Mouse (Mus musculus): ENCODE results near the gene Dmbt1. TPM values are rescaled to one million over a fixed set of nuclear protein-coding genes. Genes with fewer than 3 reads are reported as not detected.
A peak's percentile ranks its signal among the peaks of the same experiment; 100 is the strongest.

Gene Dmbt1
- polyA plus RNA-seq, 1 experiment: not detected

DNA sequence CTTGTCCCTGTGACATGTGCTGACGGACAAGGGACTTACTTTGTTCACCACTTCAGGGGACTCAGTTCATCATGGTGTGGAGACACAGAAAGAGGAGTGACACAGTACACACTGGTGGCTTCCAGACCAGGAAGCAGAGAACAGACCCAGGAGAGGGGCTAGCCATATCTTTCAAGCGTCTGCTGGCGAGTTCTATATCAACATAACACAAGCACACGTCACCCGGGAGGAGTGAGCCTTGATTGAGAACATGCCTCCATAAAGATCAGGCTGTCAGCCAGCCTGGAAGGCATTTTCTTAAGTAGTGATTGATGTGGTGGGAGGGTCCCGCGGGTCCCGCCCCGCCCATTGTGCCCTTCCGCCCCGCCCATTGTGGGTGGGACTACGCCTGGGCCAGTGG lies 98.2 kb downstream of the Dmbt1 start:
- Histone ChIP-seq H3ac (ENCODE audit: control insufficient read depth, insufficient read length, low read depth) (no peak overlapping the region), H3K79me2 (ENCODE audit: control insufficient read depth, insufficient read depth) (no peaks in the 10 kb centered on the region), H3K4me3 (ENCODE audit: insufficient read depth, poor library complexity, severe bottlenecking) (no peak overlapping the region), H3K36me3 (ENCODE audit: control insufficient read depth, insufficient read depth) (no peaks in the 10 kb centered on the region), H3K79me3 (ENCODE audit: low read depth) (no peaks in the 10 kb centered on the region), H3K27me3 (ENCODE audit: control insufficient read depth, insufficient read depth, insufficient read length) (no peaks in the 10 kb centered on the region)
- TF ChIP-seq FOSL1 (IDR thresholded peaks at IDR 0.05; ENCODE audit: insufficient read depth, low read length, poor library complexity, severe bottlenecking) (no peak), CTCF (IDR thresholded peaks at IDR 0.05; ENCODE audit: control insufficient read depth, insufficient read depth, insufficient read length) (no peak), USF1 (IDR thresholded peaks at IDR 0.05; ENCODE audit: low read depth) (no peak), MYOD1 (IDR thresholded peaks at IDR 0.05; ENCODE audit: control insufficient read depth, insufficient read length, low read depth) (no peak)

DNA sequence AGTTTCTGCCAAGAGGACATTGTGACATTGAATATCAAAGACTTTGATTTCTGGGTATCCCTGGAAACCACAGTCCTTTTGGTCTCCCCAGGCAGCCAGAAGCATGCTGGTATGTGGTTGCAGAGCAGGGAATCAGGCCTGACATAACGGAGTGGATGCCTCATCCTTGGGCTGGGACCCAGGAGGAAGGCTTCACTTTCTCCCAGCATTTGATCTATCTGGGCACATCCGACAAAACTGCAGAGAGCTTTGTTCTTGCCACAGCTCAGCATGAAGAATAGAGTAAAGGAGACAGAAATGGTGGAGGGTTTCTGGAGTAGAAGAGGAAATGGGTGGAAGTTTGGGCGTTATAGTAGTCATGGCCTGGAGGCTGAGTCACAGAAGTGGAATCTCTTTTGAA lies 101.3 kb downstream of the Dmbt1 start:
- TF ChIP-seq CTCF (IDR thresholded peaks at IDR 0.05; ENCODE audit: control insufficient read depth, insufficient read depth, insufficient read length) (no peak), USF1 (IDR thresholded peaks at IDR 0.05; ENCODE audit: low read depth) (no peak), FOSL1 (IDR thresholded peaks at IDR 0.05; ENCODE audit: insufficient read depth, low read length, poor library complexity, severe bottlenecking) (no peak), MAX (IDR thresholded peaks at IDR 0.05) (no peak), MYOD1 (IDR thresholded peaks at IDR 0.05; ENCODE audit: control insufficient read depth, insufficient read length, low read depth) (no peak), MYOG (IDR thresholded peaks at IDR 0.05; ENCODE audit: control insufficient read depth, extremely low read depth, insufficient read length) (no peak), CEBPB (IDR thresholded peaks at IDR 0.05; ENCODE audit: low read depth) (no peak)

DNA sequence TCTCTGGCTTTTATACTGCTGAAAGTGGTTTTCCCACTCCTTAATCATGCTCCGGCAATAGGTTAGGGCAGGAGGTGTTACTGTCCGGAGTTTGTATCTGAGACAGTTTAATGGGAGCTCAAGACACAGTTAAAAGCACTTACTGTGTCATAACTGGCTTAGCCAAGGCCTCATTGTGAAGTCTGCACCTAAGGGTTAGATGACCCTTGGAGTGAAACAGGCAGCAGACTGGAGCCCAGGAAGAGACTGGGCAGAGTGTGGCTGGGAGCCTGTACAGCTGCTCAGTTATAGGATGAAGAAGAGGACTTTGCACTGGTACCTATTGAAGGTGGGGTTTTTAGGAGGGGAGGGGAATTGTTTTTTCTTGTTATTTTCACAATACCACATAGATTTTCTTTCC lies 114.4 kb downstream of the Dmbt1 start, which contains the start of gene 4933402N03Rik:
Gene 4933402N03Rik, minus strand, starts transcription at position 101 of the 400 bp plus-strand sequence.
- Histone ChIP-seq H3ac (ENCODE audit: control insufficient read depth, insufficient read length, low read depth) (no peak within 1 kb of the TSS), H3K79me2 (ENCODE audit: control insufficient read depth, insufficient read depth) (no peaks in the 10 kb centered on the region), H3K36me3 (ENCODE audit: control insufficient read depth, insufficient read depth) (no peaks in the 10 kb centered on the region), H3K79me3 (ENCODE audit: low read depth) (no peaks in the 10 kb centered on the region), H3K27me3 (ENCODE audit: control insufficient read depth, insufficient read depth, insufficient read length) (no peaks in the 10 kb centered on the region), H3K4me3 (ENCODE audit: insufficient read depth, poor library complexity, severe bottlenecking) (no peak within 1 kb of the TSS)
- TF ChIP-seq MAX (IDR thresholded peaks at IDR 0.05): no peak
- TF ChIP-seq CEBPB (IDR thresholded peaks at IDR 0.05; ENCODE audit: low read depth): no peak
- TF ChIP-seq MYOD1 (IDR thresholded peaks at IDR 0.05; ENCODE audit: control insufficient read depth, insufficient read length, low read depth): no peak
- no peak for TF ChIP-seq CTCF (IDR thresholded peaks at IDR 0.05; ENCODE audit: control insufficient read depth, insufficient read depth, insufficient read length)
- no peak for TF ChIP-seq FOSL1 (IDR thresholded peaks at IDR 0.05; ENCODE audit: insufficient read depth, low read length, poor library complexity, severe bottlenecking)

More for the DNA sequence above, 101.3 kb downstream of the Dmbt1 start:
- Histone ChIP-seq H3K36me3 (ENCODE audit: control insufficient read depth, insufficient read depth) (no peaks in the 10 kb centered on the region), H3K79me3 (ENCODE audit: low read depth) (no peaks in the 10 kb centered on the region), H3ac (ENCODE audit: control insufficient read depth, insufficient read length, low read depth) (no peak overlapping the region), H3K79me2 (ENCODE audit: control insufficient read depth, insufficient read depth) (no peaks in the 10 kb centered on the region), H3K27me3 (ENCODE audit: control insufficient read depth, insufficient read depth, insufficient read length) (no peaks in the 10 kb centered on the region), H3K4me3 (ENCODE audit: insufficient read depth, poor library complexity, severe bottlenecking) (no peak overlapping the region)

DNA sequence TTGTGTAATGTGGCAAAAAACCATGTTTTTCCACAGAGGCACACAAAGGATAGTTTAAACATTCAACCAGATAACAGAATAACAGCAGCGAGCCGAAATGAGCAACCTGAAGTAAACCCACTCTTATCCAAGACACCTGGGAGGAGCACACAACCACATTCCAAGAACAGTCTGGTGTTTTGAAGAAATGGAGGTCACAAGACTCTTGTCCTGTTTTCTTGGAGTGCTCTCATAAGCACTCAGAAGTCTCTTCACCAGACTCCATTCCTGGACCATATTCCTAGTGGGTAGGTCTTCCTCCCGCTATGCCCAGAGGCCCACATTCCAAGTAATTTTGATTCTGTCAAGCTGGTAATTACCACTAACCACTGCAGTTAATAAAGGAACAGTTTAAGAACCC lies 118.3 kb downstream of the Dmbt1 start:
- Histone ChIP-seq H3K36me3 (ENCODE audit: control insufficient read depth, insufficient read depth) (no peaks in the 10 kb centered on the region), H3K27me3 (ENCODE audit: control insufficient read depth, insufficient read depth, insufficient read length) (no peaks in the 10 kb centered on the region), H3K79me2 (ENCODE audit: control insufficient read depth, insufficient read depth) (no peaks in the 10 kb centered on the region), H3ac (ENCODE audit: control insufficient read depth, insufficient read length, low read depth) (no peak overlapping the region), H3K4me3 (ENCODE audit: insufficient read depth, poor library complexity, severe bottlenecking) (no peak overlapping the region), H3K79me3 (ENCODE audit: low read depth) (no peaks in the 10 kb centered on the region)
- TF ChIP-seq CTCF (IDR thresholded peaks at IDR 0.05; ENCODE audit: control insufficient read depth, insufficient read depth, insufficient read length) (no peak), MYOD1 (IDR thresholded peaks at IDR 0.05; ENCODE audit: control insufficient read depth, insufficient read length, low read depth) (no peak), USF1 (IDR thresholded peaks at IDR 0.05; ENCODE audit: low read depth) (no peak), MAX (IDR thresholded peaks at IDR 0.05) (no peak), MYOG (IDR thresholded peaks at IDR 0.05; ENCODE audit: control insufficient read depth, extremely low read depth, insufficient read length) (no peak), FOSL1 (IDR thresholded peaks at IDR 0.05; ENCODE audit: insufficient read depth, low read length, poor library complexity, severe bottlenecking) (no peak), CEBPB (IDR thresholded peaks at IDR 0.05; ENCODE audit: low read depth) (no peak)

DNA sequence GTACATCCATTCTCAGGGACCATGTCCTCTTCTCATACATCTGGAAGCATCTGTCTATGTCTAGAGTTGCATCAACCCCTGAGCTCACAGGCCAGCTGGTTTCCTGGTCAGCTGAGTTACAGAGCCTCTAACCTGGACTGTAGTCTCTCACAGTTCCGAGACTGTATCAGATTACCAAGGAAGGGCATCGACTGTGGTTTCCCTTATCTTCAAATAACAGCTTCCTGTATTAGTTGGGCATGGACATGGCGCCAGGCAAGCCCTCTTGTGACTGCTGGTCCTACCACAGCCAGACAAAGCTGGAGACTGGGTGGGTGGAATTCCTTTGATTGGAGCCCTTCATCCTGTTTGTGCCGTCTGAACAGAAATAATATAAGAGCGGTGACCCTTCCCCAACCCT lies 121.2 kb downstream of the Dmbt1 start:
- Histone ChIP-seq H3K36me3 (ENCODE audit: control insufficient read depth, insufficient read depth) (no peaks in the 10 kb centered on the region), H3K27me3 (ENCODE audit: control insufficient read depth, insufficient read depth, insufficient read length) (no peaks in the 10 kb centered on the region), H3K79me3 (ENCODE audit: low read depth) (no peaks in the 10 kb centered on the region), H3ac (ENCODE audit: control insufficient read depth, insufficient read length, low read depth) (no peak overlapping the region), H3K79me2 (ENCODE audit: control insufficient read depth, insufficient read depth) (no peaks in the 10 kb centered on the region), H3K4me3 (ENCODE audit: insufficient read depth, poor library complexity, severe bottlenecking) (no peak overlapping the region)
- TF ChIP-seq CTCF (IDR thresholded peaks at IDR 0.05; ENCODE audit: control insufficient read depth, insufficient read depth, insufficient read length) (no peak), USF1 (IDR thresholded peaks at IDR 0.05; ENCODE audit: low read depth) (no peak), MYOG (IDR thresholded peaks at IDR 0.05; ENCODE audit: control insufficient read depth, extremely low read depth, insufficient read length) (no peak), MYOD1 (IDR thresholded peaks at IDR 0.05; ENCODE audit: control insufficient read depth, insufficient read length, low read depth) (peak; percentile 40)

DNA sequence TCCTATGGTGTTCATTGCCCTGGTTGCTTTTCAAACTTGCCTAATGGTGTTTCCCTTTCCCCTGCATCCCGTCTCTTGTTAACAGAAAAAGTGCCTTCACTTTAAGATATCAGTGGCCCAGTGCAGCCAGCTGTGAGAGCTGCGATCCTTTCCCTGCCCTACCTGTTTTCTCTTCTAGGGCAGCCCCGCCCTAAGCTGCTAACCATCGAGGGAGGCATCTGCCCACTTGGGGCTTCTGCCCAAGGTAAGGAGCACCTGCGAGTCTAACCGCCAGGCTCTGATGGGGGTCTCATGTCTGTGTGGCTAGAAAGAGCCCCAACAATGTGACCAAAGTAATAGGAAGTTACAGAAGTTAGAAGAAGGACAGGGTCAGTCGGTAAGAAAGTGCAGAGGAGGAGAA lies 130.4 kb downstream of the Dmbt1 start:
- Histone ChIP-seq H3K4me3 (ENCODE audit: insufficient read depth, poor library complexity, severe bottlenecking) (no peak overlapping the region), H3K36me3 (ENCODE audit: control insufficient read depth, insufficient read depth) (no peaks in the 10 kb centered on the region), H3K79me3 (ENCODE audit: low read depth) (no peaks in the 10 kb centered on the region), H3K27me3 (ENCODE audit: control insufficient read depth, insufficient read depth, insufficient read length) (no peaks in the 10 kb centered on the region), H3K79me2 (ENCODE audit: control insufficient read depth, insufficient read depth) (no peaks in the 10 kb centered on the region), H3ac (ENCODE audit: control insufficient read depth, insufficient read length, low read depth) (no peak overlapping the region)
- TF ChIP-seq MAX (IDR thresholded peaks at IDR 0.05) (no peak), MYOD1 (IDR thresholded peaks at IDR 0.05; ENCODE audit: control insufficient read depth, insufficient read length, low read depth) (no peak), FOSL1 (IDR thresholded peaks at IDR 0.05; ENCODE audit: insufficient read depth, low read length, poor library complexity, severe bottlenecking) (no peak), MYOG (IDR thresholded peaks at IDR 0.05; ENCODE audit: control insufficient read depth, extremely low read depth, insufficient read length) (no peak), CTCF (IDR thresholded peaks at IDR 0.05; ENCODE audit: control insufficient read depth, insufficient read depth, insufficient read length) (no peak), CEBPB (IDR thresholded peaks at IDR 0.05; ENCODE audit: low read depth) (no peak), USF1 (IDR thresholded peaks at IDR 0.05; ENCODE audit: low read depth) (no peak)

Measured in C2C12 (cell line).